Mouse (Mus musculus): ENCODE data around the gene Rab11fip5. TPM values are rescaled to one million over a fixed set of nuclear protein-coding genes. Genes with fewer than 3 reads are reported as not detected.
A peak's percentile ranks its signal among the peaks of the same experiment; 100 is the strongest.

Rab11fip5 gene
- total RNA-seq, 2 experiments from 2014 or later: 67.8 to 76.6 TPM

DNA sequence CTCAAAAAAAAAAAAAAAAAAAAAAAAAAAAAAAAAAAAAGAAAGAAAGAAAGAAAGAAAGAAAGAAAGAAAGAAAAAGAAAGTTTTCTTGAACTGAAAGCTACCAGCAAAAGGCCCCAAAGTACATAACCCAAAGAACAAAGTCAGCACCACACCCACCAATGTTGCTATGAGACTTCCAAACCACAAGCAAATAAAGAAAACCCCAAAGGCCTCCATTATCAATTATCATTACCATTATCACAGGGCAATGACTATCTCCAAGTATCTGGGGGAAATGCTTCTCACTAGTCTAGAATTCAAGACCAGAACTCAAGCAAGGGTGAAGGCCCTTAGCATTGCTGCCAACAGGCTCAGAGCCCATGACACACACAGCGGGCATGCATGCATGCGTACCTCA lies 18.7 kb downstream of the Rab11fip5 start:
- no peak for DNase-seq (ENCODE audit: low spot score in 2 of 2)
- intact Hi-C loops (cut with DNase I): no loop called here

DNA sequence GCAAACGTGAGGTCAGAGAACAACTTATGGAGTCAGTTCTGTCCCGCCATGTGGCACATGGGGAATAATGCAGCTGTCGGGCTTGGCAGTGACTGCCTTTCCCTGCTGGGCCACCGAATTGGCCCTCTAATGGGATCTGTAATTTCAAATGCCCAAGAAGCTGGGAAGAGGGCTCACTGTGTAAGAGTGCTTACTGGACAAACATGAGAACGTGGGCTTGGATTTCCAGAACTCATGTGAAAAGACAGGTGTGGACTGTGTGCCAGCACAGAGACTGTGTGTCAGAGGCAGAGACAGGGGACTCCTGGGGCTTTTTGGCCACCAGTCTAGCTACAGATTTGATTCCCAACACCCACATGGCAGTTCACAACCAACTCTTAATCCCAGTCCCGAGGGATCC lies 19.7 kb downstream of the Rab11fip5 start:
- intact Hi-C loops (cut with DNase I): no loop called here
- DNase-seq (ENCODE audit: low spot score in 2 of 2): no peak

DNA sequence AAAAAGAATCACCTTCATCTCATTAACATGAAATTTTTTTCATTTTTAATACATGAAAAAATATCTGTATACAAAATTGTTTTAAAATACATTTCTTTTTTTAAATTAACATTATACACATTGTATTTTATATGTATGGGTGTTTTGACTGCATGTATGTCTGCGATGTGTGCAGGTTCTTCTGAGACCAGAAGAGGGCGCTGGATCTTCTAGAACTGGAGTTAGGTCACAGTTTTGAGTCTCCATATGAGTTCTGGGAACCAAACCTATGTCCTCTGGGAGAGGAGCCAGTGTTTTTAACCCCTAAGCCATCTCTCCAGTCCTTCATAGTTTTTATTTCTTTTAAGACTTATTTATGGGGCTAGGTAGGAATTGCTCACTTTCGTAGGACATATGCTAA lies 20.7 kb downstream of the Rab11fip5 start:
- intact Hi-C loops (cut with DNase I): no loop called here
- DNase-seq (ENCODE audit: low spot score in 2 of 2): no peak

DNA sequence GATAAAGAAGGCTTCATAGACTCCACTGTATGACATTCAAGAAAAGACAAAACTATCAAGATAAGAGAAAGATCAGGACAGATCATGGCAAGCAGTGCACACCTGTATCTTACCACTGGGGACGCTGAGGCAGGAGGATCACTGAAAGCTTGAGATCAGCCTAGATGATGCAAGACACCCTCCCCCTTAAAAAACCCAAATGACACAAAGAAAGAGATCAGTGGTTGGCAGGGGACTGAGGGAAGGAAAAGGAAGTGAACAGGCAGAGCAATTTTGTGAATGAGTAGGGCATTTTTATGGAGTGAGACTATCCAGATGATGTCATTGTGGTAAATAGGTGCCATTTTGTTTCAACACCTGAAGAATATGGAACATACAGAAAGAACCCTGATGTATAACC lies 24.3 kb downstream of the Rab11fip5 start:
- intact Hi-C loops (cut with DNase I): no loop called here
- DNase-seq (ENCODE audit: low spot score in 2 of 2): no peak

DNA sequence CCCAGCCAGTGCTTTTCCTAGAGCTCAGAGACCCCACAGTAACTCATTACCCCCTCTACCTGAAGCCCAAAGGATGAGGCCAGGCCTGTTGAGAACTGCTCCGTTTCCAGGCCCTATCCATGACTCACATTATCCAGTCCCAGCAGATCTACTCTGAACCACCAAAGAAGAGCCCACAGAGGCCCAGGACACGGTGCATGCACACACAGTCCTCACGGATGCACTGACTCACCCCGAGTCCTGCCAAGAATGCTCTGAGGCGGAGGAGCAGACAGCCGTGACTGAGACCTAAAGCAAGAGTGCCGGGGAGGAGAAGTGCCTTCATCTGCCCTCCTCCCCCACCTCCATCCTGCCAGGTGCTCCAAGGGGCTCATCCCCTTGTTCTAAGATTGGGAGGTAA lies 25.2 kb downstream of the Rab11fip5 start:
- intact Hi-C loops (cut with DNase I): loop anchor here (5.0 kb wide), 1 partner anchor 33 kb away; no protein-coding TSS in a partner anchor
- peak; percentile 57 to 75 for DNase-seq (ENCODE audit: low spot score in 2 of 2)

DNA sequence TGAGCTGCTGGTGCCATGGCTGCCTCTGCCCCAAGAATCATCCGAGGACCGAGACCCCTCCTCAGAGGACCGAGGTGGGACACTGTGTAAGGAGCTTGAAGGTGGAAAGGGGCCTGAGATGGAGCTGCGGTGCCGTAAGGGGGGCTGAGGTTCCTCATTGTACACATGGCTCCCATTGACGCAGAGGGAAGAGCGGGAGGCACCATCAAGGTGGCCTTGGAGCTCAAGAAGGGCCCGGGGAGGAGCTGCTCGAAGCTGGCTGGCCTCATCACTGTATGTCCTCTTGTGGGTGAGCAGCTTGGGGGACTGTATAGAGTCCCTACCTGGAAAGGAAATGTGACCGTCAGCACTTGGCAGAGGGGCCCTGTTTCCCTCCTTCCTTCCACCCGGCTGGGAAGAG lies 26.3 kb downstream of the Rab11fip5 start:
- intact Hi-C loops (cut with DNase I): loop anchor here (5.0 kb wide), 1 partner anchor 34 kb away; no protein-coding TSS in a partner anchor

DNA sequence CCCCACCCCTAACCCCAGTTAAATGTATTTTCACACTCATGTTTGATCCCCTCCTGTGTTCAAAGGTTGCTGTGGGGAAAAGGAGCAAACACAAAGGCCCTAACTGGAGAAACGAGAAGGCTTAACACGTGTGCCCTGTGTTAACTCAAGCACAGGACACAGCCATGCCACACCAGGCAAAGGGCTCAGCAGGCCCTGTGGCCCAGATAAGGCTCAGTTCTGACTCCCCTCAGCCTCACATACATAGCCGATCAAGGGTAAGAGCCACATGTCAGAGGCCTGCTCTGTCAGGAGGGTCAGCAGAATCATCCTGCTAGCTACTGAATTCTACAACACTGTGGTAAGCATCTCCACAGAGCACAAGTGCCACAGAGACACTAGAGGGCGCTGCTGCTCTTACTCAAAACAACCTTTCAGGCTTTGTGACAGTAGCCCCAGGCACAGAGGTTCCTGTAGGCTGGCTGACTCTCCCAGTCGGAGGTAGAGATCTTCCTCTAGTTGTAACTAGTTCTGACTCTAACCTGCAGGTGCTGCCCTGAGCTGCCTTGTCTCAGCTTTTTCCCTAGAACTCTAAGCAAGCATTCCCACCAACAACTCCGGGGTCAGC lies 28.3 kb downstream of the Rab11fip5 start:
- intact Hi-C loops (cut with DNase I): loop anchor here (5.0 kb wide), 1 partner anchor 36 kb away; no protein-coding TSS in a partner anchor

More for the DNA sequence above, 26.3 kb downstream of the Rab11fip5 start:
- no peak for DNase-seq (ENCODE audit: low spot score in 2 of 2)

DNA sequence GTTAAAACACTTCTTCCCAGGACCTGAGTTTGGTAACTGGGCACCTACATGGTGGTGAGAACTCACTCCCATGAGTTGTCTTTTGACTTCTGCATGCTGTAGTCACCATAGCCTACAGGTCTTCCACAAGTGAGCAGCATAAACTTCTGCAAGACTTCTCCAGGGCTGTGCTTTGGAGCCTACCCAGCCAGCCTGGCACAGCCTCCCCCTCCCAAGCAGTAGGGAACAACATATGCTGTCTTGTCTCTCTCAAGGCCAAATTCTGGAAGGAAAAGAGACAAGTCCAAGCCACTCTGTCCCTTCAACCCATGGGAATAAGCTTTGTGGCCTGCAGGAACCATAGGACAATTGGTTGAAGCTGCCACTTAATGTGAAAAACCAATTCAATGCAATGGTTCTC lies 29.5 kb downstream of the Rab11fip5 start:
- DNase-seq (ENCODE audit: low spot score in 2 of 2): no peak
- intact Hi-C loops (cut with DNase I): loop anchor here (2.0 to 5.0 kb wide), 2 partner anchors 37 to 48 kb away; no protein-coding TSS in a partner anchor

More for the DNA sequence above, 28.3 kb downstream of the Rab11fip5 start:
- peak; percentile 72 to 81 for DNase-seq (ENCODE audit: low spot score in 2 of 2)

DNA sequence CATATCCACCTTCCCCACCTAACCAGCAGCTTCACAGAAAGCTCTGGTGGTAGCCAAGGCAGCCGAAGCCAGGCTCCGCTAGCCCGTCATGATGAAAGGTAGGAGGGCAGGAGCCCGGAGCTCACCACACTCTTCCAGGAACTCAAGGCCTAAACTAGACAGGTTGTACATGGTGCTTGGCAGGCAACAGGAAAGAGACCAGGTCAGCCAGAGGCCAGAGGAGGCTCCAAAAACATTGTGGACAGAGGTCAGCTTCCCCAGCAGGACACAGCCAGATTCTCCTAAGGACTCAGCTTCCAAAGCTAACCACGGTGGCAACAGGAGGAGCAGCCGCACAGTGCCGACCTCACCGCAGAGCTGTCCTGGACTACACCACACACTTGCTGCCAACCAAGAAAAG lies 31.4 kb downstream of the Rab11fip5 start:
- no peak for DNase-seq (ENCODE audit: low spot score in 2 of 2)
- intact Hi-C loops (cut with DNase I): no loop called here

DNA sequence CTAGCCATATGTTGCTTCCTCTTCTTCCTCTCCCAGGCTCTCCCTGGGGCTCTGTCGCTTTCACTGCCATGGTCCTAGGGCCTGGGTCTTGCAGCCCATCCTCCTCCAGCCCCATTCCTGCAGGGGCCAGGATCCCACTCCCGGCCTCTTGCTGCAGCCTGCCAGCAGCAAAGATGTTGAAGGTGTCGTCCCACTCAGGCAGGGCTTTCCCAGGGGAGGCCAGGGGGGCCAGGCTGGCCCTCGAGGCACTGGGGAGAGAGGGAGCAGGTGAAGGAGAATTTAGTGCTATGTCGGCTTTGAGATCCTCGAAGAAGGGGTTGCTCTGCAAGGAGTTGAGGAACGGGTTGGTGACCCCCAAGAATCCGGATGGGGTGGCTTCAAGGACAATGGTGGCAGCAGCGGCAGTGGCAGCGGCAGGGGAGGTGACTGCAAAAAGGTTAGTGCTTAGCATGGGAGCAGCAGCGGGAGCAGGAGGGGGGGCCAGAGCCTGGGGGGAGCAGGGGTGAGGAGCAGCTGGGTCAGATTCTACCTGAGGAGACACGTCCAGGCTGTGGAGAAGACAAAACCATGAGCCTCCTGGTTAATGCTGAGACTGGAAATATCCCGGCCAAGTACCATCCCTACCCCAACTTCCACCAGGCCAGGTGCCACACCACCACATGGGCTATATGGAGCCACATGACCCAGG lies 32.5 kb downstream of the Rab11fip5 start:
- intact Hi-C loops (cut with DNase I): no loop called here
- DNase-seq (ENCODE audit: low spot score in 2 of 2): no peak

DNA sequence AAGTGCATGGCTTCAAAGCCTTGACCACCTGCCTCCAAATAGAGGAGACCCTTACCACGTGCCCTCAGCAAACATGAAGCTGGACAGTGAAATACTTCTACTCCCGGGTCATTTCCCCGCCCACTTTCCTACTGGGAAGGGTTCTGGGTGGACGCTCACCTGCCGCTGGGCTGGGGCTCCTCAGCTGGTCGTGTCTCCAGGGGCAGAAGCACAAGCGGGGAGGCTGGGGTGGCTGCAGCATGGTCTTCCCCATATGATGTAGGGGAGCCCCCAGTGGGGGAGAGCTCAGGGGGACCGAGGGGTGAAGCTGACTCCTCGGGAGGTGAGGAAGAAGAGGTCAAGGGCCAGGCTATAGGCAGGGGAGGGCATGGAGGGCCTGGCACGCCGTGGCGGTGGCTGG lies 34.2 kb downstream of the Rab11fip5 start:
- DNase-seq (ENCODE audit: low spot score in 2 of 2): no peak
- intact Hi-C loops (cut with DNase I): no loop called here

DNA sequence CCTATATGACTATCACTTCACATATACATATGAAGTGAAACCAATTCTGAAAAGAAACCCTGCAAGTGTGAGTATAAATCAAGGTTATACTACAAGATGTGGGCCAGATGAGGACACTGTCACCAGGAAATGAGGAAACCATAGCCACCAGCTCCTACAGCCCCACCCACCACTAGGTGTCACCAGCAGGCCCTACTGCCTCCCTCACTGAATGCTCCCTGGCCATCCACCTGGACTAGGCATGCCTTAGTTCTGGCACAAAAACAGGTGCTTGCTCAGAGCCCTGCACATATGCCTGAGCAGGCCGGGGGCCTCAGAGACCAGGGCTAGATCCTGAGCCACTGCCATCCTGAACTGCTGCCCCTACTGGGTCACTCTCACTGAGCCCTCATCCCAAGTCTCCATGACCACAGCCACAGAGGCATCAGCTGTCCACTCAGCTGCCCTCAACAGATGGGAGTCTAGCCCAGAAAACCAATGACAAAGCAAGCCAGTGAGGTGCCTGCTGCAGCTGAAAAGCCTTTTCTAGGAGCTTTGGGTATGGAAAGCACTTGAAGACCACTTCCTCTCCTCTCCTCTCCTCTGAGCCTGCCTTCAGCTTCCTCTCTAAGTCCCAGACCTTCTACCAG lies 35.0 kb downstream of the Rab11fip5 start:
- DNase-seq (ENCODE audit: low spot score in 2 of 2): peak in 1 of 2 experiments; percentile 42
- intact Hi-C loops (cut with DNase I): no loop called here

DNA sequence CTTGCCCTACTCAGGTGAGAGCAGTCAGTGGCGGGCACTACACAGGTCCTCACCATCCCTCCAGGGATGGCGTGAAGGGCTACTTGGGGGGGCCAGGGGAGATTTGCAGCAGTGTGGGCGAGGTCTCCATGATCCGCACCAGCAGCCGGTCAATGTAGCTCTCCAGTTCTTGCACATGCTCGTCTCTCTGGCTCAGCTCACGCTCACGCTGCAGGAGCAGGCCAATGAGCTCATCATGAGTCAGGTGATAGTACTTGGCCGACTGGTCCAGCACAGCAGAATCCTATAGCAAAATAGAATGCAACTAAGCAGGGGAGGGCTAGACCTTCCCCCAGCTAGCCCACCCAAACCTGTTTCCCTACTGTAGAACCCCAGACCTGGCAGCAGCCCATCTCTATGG lies 37.5 kb downstream of the Rab11fip5 start:
- DNase-seq (ENCODE audit: low spot score in 2 of 2): peak; percentile 53 to 63

DNA sequence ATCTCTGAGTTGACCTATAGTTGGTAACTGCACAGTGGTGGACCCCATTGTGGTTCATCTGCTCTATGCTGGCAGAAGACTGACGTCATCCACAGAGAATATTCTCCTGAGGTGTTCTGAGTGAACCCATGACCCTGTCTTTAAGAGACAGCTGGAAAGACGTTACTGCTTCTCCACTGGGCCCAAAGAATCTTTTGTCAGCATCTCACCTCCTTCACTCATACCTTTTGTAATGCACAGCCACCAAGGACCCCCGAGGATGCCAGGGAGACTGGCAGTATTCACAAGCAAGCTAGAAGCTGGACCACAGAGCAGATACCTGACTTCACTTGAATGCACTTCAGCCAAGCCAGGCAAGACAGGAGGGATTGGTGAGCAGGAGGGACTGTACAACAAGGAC lies 39.1 kb downstream of the Rab11fip5 start:
- no peak for DNase-seq (ENCODE audit: low spot score in 2 of 2)
- intact Hi-C loops (cut with DNase I): no loop called here

More for the DNA sequence above, 37.5 kb downstream of the Rab11fip5 start:
- intact Hi-C loops (cut with DNase I): no loop called here

DNA sequence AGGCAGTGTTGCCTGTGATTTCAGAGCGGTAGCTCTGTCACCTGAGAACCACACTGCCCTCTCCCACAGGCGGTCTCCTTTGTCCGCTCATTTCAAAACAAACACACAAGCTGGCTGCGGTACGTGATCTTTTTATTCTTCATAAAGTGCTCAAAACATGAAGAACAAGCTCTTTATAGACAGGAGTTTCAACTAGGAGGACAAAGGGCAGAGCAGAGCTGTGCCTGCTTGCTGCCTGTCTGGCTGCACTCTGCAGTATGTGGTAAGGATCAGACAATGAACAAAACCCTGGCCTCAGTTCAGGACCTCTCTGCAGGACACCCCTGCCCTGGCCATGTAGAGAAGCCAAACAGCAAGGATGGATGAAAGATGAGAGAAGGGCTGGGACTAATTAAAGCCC lies 39.6 kb downstream of the Rab11fip5 start:
- intact Hi-C loops (cut with DNase I): no loop called here
- DNase-seq (ENCODE audit: low spot score in 2 of 2): no peak

DNA sequence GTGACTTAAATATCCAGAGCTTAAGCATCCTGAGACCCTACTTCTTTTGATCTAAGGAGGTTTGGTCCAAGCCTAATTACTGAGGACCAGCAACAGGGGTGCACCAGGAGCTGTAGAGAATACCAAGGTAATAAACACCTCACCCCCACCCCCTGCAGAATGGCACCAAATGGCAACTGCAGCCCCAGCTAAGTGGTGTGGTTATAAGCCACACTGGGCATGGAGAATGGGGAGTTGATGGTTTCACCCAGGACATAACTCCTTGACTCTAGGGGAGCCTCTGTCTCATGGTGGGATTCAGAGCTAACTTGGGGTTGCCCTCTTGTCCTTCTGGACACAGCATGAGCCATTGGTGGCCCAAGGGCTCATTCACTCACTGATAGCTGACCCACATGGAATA lies 40.2 kb downstream of the Rab11fip5 start:
- no peak for DNase-seq (ENCODE audit: low spot score in 2 of 2)
- intact Hi-C loops (cut with DNase I): no loop called here

DNA sequence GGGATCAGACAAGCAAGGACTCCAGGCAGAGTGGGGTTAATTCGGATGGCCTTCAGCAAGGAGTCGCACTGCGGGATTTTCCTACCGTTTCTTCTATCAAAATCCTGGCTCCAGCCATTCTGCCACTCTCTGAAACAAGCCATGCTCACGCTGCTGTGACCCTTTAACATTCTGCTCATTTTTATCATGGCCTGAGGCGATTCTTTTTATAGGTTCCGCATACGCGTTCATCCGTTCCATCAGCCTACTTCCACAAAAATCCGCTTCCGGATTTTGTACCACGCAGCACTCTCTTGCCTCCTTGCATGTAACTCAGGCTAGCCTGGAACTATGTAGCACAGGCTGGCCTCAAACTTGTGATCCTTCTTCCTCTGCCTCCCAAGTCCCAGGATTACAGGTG lies 40.7 kb downstream of the Rab11fip5 start:
- DNase-seq (ENCODE audit: low spot score in 2 of 2): no peak
- intact Hi-C loops (cut with DNase I): no loop called here

DNA sequence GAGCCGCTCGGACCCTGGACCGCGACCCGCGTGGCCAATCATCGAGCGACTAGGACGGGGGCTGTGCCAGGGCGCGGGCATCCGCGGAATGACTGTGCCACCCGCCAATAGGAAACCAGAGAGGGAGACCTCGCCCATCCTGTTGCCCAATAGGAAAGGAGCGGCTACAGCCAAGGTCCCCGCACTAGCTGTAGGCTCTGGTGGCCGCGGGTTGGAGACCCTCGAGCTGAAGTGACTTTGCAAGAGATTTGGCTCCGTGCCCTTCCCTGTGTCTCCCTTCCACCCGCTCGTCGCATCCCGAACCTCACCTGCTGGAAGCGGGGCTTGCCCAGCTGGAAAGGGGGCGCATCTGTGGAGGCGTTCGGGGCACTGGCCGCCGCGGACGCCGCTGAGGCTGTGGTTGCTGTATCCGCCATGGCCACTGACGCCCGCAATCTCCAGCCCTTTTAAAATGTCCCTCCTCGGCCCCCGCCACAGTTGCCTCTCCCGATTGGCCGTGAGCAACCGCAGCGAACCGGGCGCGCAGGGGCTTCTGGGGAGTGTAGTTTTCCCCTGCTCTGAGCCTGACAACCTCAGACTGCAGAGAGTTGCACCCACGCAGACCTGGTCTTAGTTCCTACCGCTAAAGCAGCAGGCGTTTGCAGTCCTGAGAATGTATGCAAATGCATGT lies 41.3 kb downstream of the Rab11fip5 start, which contains the start of gene Sfxn5:
Gene Sfxn5, minus strand, starts transcription at position 423 of the 670 bp plus-strand sequence.
- intact Hi-C loops (cut with DNase I): no loop called here
- peak; percentile 96 for DNase-seq (ENCODE audit: low spot score in 2 of 2)

DNA sequence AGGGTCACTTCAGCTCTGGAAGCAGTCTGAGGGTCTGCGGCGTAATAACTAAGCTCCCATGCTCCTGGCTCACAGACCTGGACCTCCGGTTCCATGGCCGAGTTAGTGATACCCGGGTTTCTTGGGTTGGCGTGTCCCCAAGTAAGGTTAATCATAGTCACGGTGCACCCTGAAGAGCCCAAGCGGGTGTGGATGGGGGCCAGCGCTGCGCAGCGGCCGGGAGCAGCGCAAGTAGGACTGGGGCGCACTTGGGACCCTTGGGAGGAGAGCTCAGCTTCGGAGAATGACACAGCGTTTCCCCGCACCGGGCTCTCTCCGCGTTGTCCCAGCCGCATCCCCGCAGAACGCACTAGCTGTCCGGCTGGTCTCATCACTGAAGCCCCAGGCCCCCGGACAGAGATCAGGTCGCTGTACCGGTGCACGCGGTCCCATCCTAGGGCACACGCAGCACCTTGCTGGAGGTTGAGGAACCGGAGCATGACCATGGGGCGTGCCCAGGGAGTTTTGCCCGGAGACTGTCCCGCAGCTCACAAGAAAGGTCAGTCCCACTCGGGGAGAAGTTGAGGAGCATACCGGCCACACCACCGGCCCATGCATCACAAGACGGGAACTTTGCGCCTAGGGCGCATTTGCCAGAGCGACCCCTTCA lies 42.0 kb downstream of the Rab11fip5 start:
- no peak for DNase-seq (ENCODE audit: low spot score in 2 of 2)
- intact Hi-C loops (cut with DNase I): no loop called here

DNA sequence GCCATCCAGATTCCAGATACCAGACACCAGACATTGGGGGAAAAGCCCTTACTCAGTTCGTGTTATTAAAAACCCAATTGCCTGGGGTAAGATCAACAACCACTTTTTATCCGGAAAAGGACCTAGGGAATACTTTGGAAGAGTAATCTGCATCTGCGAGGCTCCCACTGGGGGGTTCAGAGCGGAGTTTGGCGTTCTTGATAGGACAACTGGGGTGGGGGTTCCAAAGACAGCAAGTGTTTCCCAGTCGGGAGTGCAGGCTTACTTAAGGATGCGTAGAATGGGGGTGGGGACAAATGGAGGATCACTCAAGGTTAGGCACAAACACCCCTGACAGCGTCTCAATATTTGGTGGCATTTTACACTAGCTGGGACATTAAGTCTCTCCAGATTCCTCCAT lies 42.7 kb downstream of the Rab11fip5 start:
- intact Hi-C loops (cut with DNase I): no loop called here
- no peak for DNase-seq (ENCODE audit: low spot score in 2 of 2)
